Mouse (Mus musculus): ENCODE measurements around the gene Zfp62. TPM values are rescaled to one million over a fixed set of nuclear protein-coding genes. Genes with fewer than 3 reads are reported as not detected.

Gene Zfp62
- total RNA-seq, 2 experiments from 2014 or later, result 35.6 to 72.1 TPM

- no peak for ATAC-seq (replicated peaks; ENCODE audit: low FRiP score, poor library complexity, severe bottlenecking)
These were observed 62.0 kb downstream of the Zfp62 start for GRCm38 (mm10) chr11:49265101-49265500.

- ATAC-seq (replicated peaks; ENCODE audit: low FRiP score, poor library complexity, severe bottlenecking), result no peak
These were observed 63.6 kb downstream of the Zfp62 start for GRCm38 (mm10) chr11:49266671-49267070.

- ATAC-seq (replicated peaks; ENCODE audit: low FRiP score, poor library complexity, severe bottlenecking), result no peak
These were observed 64.2 kb downstream of the Zfp62 start for GRCm38 (mm10) chr11:49267316-49267715.

- ATAC-seq (replicated peaks; ENCODE audit: low FRiP score, poor library complexity, severe bottlenecking), result no peak
These were observed 65.0 kb downstream of the Zfp62 start for GRCm38 (mm10) chr11:49267970-49268579.

Other genes starting within 250 kb of the Zfp62 start
- gene Olfr56, start 224.4 kb upstream of the Zfp62 start, total RNA-seq (2015; ENCODE audit: low replicate concordance), result 1.7 and 3.2 TPM in 2 replicates
- 1.5 and 6.1 TPM in 2 replicates for gene Olfr56, start 224.4 kb upstream of the Zfp62 start, total RNA-seq (2017; ENCODE audit: low replicate concordance)
- 12.2 and 15.5 TPM in 2 replicates for gene 9930111J21Rik1, start 223.9 kb upstream of the Zfp62 start, total RNA-seq (2015; ENCODE audit: low replicate concordance)
- 1.4 and 5.0 TPM in 2 replicates for gene 9930111J21Rik1, start 223.9 kb upstream of the Zfp62 start, total RNA-seq (2017; ENCODE audit: low replicate concordance)
- 1.1 TPM in 1 of 2 replicates, not detected in the other for gene Gm12185, start 211.1 kb upstream of the Zfp62 start, total RNA-seq (2015; ENCODE audit: low replicate concordance)
- not detected in 2 replicates for gene Gm12185, start 211.1 kb upstream of the Zfp62 start, total RNA-seq (2017; ENCODE audit: low replicate concordance)
- not detected in 2 replicates for gene Tgtp1, start 209.1 kb upstream of the Zfp62 start, total RNA-seq (2015; ENCODE audit: low replicate concordance)
- 2.6 and 3.5 TPM in 2 replicates for gene Tgtp1, start 209.1 kb upstream of the Zfp62 start, total RNA-seq (2017; ENCODE audit: low replicate concordance)
- gene 9930111J21Rik2, start 152.1 kb upstream of the Zfp62 start, total RNA-seq (2015; ENCODE audit: low replicate concordance), result 19.1 and 19.3 TPM in 2 replicates
- 13.3 and 13.7 TPM in 2 replicates for gene 9930111J21Rik2, start 152.1 kb upstream of the Zfp62 start, total RNA-seq (2017; ENCODE audit: low replicate concordance)
- gene Tgtp2, start 139.1 kb upstream of the Zfp62 start, total RNA-seq (2015; ENCODE audit: low replicate concordance), result 10.5 and 29.3 TPM in 2 replicates
- gene Tgtp2, start 139.1 kb upstream of the Zfp62 start, total RNA-seq (2017; ENCODE audit: low replicate concordance), result 19.6 and 28.1 TPM in 2 replicates
- 54.1 and 55.9 TPM in 2 replicates for gene Ifi47, start 126.7 kb upstream of the Zfp62 start, total RNA-seq (2015; ENCODE audit: low replicate concordance)
- gene Ifi47, start 126.7 kb upstream of the Zfp62 start, total RNA-seq (2017; ENCODE audit: low replicate concordance), result 17.2 and 18.8 TPM in 2 replicates
- gene Olfr1396, start 88.4 kb upstream of the Zfp62 start, total RNA-seq (2015; ENCODE audit: low replicate concordance), result not detected in 2 replicates
- not detected in 2 replicates for gene Olfr1396, start 88.4 kb upstream of the Zfp62 start, total RNA-seq (2017; ENCODE audit: low replicate concordance)
- not detected in 2 replicates for gene Olfr1395, start 61.0 kb upstream of the Zfp62 start, total RNA-seq (2015; ENCODE audit: low replicate concordance)
- gene Olfr1395, start 61.0 kb upstream of the Zfp62 start, total RNA-seq (2017; ENCODE audit: low replicate concordance), result not detected in 2 replicates
- gene Olfr1394, start 48.9 kb upstream of the Zfp62 start, total RNA-seq (2015; ENCODE audit: low replicate concordance), result not detected in 2 replicates
- not detected in 2 replicates for gene Olfr1394, start 48.9 kb upstream of the Zfp62 start, total RNA-seq (2017; ENCODE audit: low replicate concordance)
- gene Btnl9, start 16.1 kb upstream of the Zfp62 start, total RNA-seq (2015; ENCODE audit: low replicate concordance), result 1.1 and 2.9 TPM in 2 replicates
- 0.53 and 0.77 TPM in 2 replicates for gene Btnl9, start 16.1 kb upstream of the Zfp62 start, total RNA-seq (2017; ENCODE audit: low replicate concordance)
- gene Mgat1, start 40.9 kb downstream of the Zfp62 start, total RNA-seq (2015; ENCODE audit: low replicate concordance), result 12.2 and 15.5 TPM in 2 replicates
- gene Mgat1, start 40.9 kb downstream of the Zfp62 start, total RNA-seq (2017; ENCODE audit: low replicate concordance), result 21.8 and 26.2 TPM in 2 replicates
- not detected in 2 replicates for gene Olfr1393, start 75.0 kb downstream of the Zfp62 start, total RNA-seq (2015; ENCODE audit: low replicate concordance)
- not detected in 2 replicates for gene Olfr1393, start 75.0 kb downstream of the Zfp62 start, total RNA-seq (2017; ENCODE audit: low replicate concordance)
- not detected in 2 replicates for gene Olfr1392, start 82.0 kb downstream of the Zfp62 start, total RNA-seq (2015; ENCODE audit: low replicate concordance)
- gene Olfr1392, start 82.0 kb downstream of the Zfp62 start, total RNA-seq (2017; ENCODE audit: low replicate concordance), result not detected in 2 replicates
- not detected in 2 replicates for gene Olfr10, start 101.4 kb downstream of the Zfp62 start, total RNA-seq (2015; ENCODE audit: low replicate concordance)
- gene Olfr10, start 101.4 kb downstream of the Zfp62 start, total RNA-seq (2017; ENCODE audit: low replicate concordance), result not detected in 2 replicates
- not detected in 2 replicates for gene Olfr1391, start 119.5 kb downstream of the Zfp62 start, total RNA-seq (2015; ENCODE audit: low replicate concordance)
- gene Olfr1391, start 119.5 kb downstream of the Zfp62 start, total RNA-seq (2017; ENCODE audit: low replicate concordance), result not detected in 2 replicates
- gene Olfr1390, start 131.9 kb downstream of the Zfp62 start, total RNA-seq (2015; ENCODE audit: low replicate concordance), result not detected in 2 replicates
- gene Olfr1390, start 131.9 kb downstream of the Zfp62 start, total RNA-seq (2017; ENCODE audit: low replicate concordance), result not detected in 2 replicates
- not detected in 2 replicates for gene Olfr1389, start 219.8 kb downstream of the Zfp62 start, total RNA-seq (2015; ENCODE audit: low replicate concordance)
- not detected in 2 replicates for gene Olfr1389, start 219.8 kb downstream of the Zfp62 start, total RNA-seq (2017; ENCODE audit: low replicate concordance)
- gene Olfr1388, start 233.3 kb downstream of the Zfp62 start, total RNA-seq (2015; ENCODE audit: low replicate concordance), result 1.8 TPM in 1 of 2 replicates, not detected in the other
- gene Olfr1388, start 233.3 kb downstream of the Zfp62 start, total RNA-seq (2017; ENCODE audit: low replicate concordance), result 2.7 and 7.3 TPM in 2 replicates